Mouse (Mus musculus): ENCODE data around the gene Rmdn2. TPM values are rescaled to one million over a fixed set of nuclear protein-coding genes. Genes with fewer than 3 reads are reported as not detected.

Rmdn2 gene
- polyA plus RNA-seq, 1 experiment = 4.7 TPM

DNA sequence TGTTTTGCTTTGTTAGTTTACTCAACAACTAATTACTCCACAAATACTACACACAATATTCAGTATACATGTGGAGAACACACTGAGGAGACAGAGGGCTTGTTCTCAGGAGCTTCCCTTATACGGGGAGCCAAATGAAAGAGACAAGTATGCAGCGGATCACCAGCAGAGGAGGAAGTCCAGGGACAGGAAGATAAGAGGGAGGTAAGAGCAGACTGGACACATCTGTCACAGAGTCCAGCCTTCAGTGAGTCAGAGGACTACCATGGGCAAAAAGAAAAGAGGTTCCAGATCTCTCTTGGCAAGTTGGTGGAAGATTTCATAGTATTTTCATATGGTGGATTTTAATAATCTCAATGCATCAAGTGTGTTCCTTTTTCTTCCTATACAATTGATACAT is 13.5 kb upstream of the Rmdn2 start:
- no peaks in the 10 kb centered on the region for H3K27me3 ChIP-seq (ENCODE audit: control insufficient read depth, insufficient read depth, insufficient read length)
- no peak for TF ChIP-seq MYOD1 (IDR thresholded peaks at IDR 0.05; ENCODE audit: control insufficient read depth, insufficient read length, low read depth)
- no peak for TF ChIP-seq MAX (IDR thresholded peaks at IDR 0.05)
- no peak for TF ChIP-seq CTCF (IDR thresholded peaks at IDR 0.05; ENCODE audit: control insufficient read depth, insufficient read depth, insufficient read length)
- TF ChIP-seq CEBPB (IDR thresholded peaks at IDR 0.05; ENCODE audit: low read depth) = no peak
- no peak for TF ChIP-seq MYOG (IDR thresholded peaks at IDR 0.05; ENCODE audit: control insufficient read depth, extremely low read depth, insufficient read length)
- TF ChIP-seq FOSL1 (IDR thresholded peaks at IDR 0.05; ENCODE audit: insufficient read depth, low read length, poor library complexity, severe bottlenecking) = no peak
- no peak for TF ChIP-seq USF1 (IDR thresholded peaks at IDR 0.05; ENCODE audit: low read depth)
- H3K79me3 ChIP-seq (ENCODE audit: low read depth) = no peaks in the 10 kb centered on the region
- H3K36me3 ChIP-seq (ENCODE audit: control insufficient read depth, insufficient read depth) = no peaks in the 10 kb centered on the region
- H3ac ChIP-seq (ENCODE audit: control insufficient read depth, insufficient read length, low read depth) = no peak overlapping the region
- no peak overlapping the region for H3K4me3 ChIP-seq (ENCODE audit: insufficient read depth, poor library complexity, severe bottlenecking)
- no peaks in the 10 kb centered on the region for H3K79me2 ChIP-seq (ENCODE audit: control insufficient read depth, insufficient read depth)

- Histone ChIP-seq H3K79me2 (ENCODE audit: control insufficient read depth, insufficient read depth) (no peaks in the 10 kb centered on the region), H3ac (ENCODE audit: control insufficient read depth, insufficient read length, low read depth) (no peak overlapping the region), H3K4me3 (ENCODE audit: insufficient read depth, poor library complexity, severe bottlenecking) (no peak overlapping the region), H3K36me3 (ENCODE audit: control insufficient read depth, insufficient read depth) (no peaks in the 10 kb centered on the region), H3K27me3 (ENCODE audit: control insufficient read depth, insufficient read depth, insufficient read length) (no peaks in the 10 kb centered on the region), H3K79me3 (ENCODE audit: low read depth) (no peaks in the 10 kb centered on the region)
- TF ChIP-seq CEBPB (IDR thresholded peaks at IDR 0.05; ENCODE audit: low read depth) = peak; percentile 70
- no peak for TF ChIP-seq CTCF (IDR thresholded peaks at IDR 0.05; ENCODE audit: control insufficient read depth, insufficient read depth, insufficient read length)
- peak; percentile 68 for TF ChIP-seq FOSL1 (IDR thresholded peaks at IDR 0.05; ENCODE audit: insufficient read depth, low read length, poor library complexity, severe bottlenecking)
- no peak for TF ChIP-seq MAX (IDR thresholded peaks at IDR 0.05)
- TF ChIP-seq USF1 (IDR thresholded peaks at IDR 0.05; ENCODE audit: low read depth) = no peak
- TF ChIP-seq MYOG (IDR thresholded peaks at IDR 0.05; ENCODE audit: control insufficient read depth, extremely low read depth, insufficient read length) = no peak
- TF ChIP-seq MYOD1 (IDR thresholded peaks at IDR 0.05; ENCODE audit: control insufficient read depth, insufficient read length, low read depth) = no peak
These were observed 12.8 kb upstream of the Rmdn2 start for GRCm38 (mm10) chr17:79598596-79599577.

DNA sequence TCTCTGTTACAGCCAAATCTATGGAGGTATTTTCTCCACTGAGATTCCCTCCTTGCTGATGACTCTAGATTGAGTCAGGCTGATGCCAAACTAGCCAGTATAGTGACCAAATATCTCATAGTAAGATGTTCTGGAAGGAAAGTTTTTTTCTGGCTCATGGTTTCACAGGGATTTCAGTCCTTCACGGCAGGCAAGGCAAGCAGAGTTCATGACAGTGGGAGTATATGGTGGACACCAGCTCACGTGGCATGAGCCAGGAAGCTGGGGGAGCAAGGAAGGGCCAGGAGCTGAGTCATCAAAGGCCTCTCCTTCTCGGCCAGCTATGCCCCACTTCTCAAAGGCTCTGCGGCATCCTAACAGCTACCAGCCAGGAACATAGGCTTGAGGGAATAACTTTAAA is 11.6 kb upstream of the Rmdn2 start:
- H3K79me2 ChIP-seq (ENCODE audit: control insufficient read depth, insufficient read depth) = no peaks in the 10 kb centered on the region
- no peaks in the 10 kb centered on the region for H3K27me3 ChIP-seq (ENCODE audit: control insufficient read depth, insufficient read depth, insufficient read length)
- H3K36me3 ChIP-seq (ENCODE audit: control insufficient read depth, insufficient read depth) = no peaks in the 10 kb centered on the region
- TF ChIP-seq FOSL1 (IDR thresholded peaks at IDR 0.05; ENCODE audit: insufficient read depth, low read length, poor library complexity, severe bottlenecking) = no peak
- TF ChIP-seq CTCF (IDR thresholded peaks at IDR 0.05; ENCODE audit: control insufficient read depth, insufficient read depth, insufficient read length) = no peak
- TF ChIP-seq USF1 (IDR thresholded peaks at IDR 0.05; ENCODE audit: low read depth) = peak; percentile 74
- TF ChIP-seq MYOG (IDR thresholded peaks at IDR 0.05; ENCODE audit: control insufficient read depth, extremely low read depth, insufficient read length) = no peak
- TF ChIP-seq MYOD1 (IDR thresholded peaks at IDR 0.05; ENCODE audit: control insufficient read depth, insufficient read length, low read depth) = no peak
- TF ChIP-seq CEBPB (IDR thresholded peaks at IDR 0.05; ENCODE audit: low read depth) = no peak
- peak; percentile 57 for TF ChIP-seq MAX (IDR thresholded peaks at IDR 0.05)
- H3K4me3 ChIP-seq (ENCODE audit: insufficient read depth, poor library complexity, severe bottlenecking) = no peak overlapping the region
- no peaks in the 10 kb centered on the region for H3K79me3 ChIP-seq (ENCODE audit: low read depth)
- no peak overlapping the region for H3ac ChIP-seq (ENCODE audit: control insufficient read depth, insufficient read length, low read depth)

- TF ChIP-seq FOSL1 (IDR thresholded peaks at IDR 0.05; ENCODE audit: insufficient read depth, low read length, poor library complexity, severe bottlenecking) = no peak
- no peak for TF ChIP-seq MAX (IDR thresholded peaks at IDR 0.05)
- no peak for TF ChIP-seq CEBPB (IDR thresholded peaks at IDR 0.05; ENCODE audit: low read depth)
- no peak for TF ChIP-seq CTCF (IDR thresholded peaks at IDR 0.05; ENCODE audit: control insufficient read depth, insufficient read depth, insufficient read length)
- no peak for TF ChIP-seq MYOG (IDR thresholded peaks at IDR 0.05; ENCODE audit: control insufficient read depth, extremely low read depth, insufficient read length)
- no peak for TF ChIP-seq USF1 (IDR thresholded peaks at IDR 0.05; ENCODE audit: low read depth)
- TF ChIP-seq MYOD1 (IDR thresholded peaks at IDR 0.05; ENCODE audit: control insufficient read depth, insufficient read length, low read depth) = no peak
- H3K27me3 ChIP-seq (ENCODE audit: control insufficient read depth, insufficient read depth, insufficient read length) = no peaks in the 10 kb centered on the region
- H3K79me3 ChIP-seq (ENCODE audit: low read depth) = no peaks in the 10 kb centered on the region
These were observed 9.3 kb upstream of the Rmdn2 start for GRCm38 (mm10) chr17:79602381-79602780.

DNA sequence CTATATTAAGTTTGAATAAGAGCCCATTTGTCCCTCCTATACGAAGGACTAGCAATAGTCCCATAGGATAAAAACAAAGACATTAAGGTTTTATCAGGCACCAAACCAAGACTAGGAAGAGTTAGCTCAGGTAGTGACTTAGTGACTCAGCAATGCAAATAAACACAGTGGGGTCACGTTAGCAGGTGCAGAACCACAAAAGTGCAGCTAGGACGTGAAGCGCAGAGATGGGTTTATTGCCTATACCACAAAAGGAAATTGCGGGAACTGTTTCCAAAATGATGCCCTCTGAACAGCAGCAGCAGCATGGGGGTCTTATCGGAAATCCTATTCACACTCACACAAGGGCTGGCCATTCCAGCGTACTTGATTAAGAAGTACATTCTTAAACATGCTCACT is 8.2 kb upstream of the Rmdn2 start:
- no peak overlapping the region for H3K4me3 ChIP-seq (ENCODE audit: insufficient read depth, poor library complexity, severe bottlenecking)
- no peaks in the 10 kb centered on the region for H3K27me3 ChIP-seq (ENCODE audit: control insufficient read depth, insufficient read depth, insufficient read length)
- no peaks in the 10 kb centered on the region for H3K79me3 ChIP-seq (ENCODE audit: low read depth)
- H3ac ChIP-seq (ENCODE audit: control insufficient read depth, insufficient read length, low read depth) = no peak overlapping the region
- no peaks in the 10 kb centered on the region for H3K79me2 ChIP-seq (ENCODE audit: control insufficient read depth, insufficient read depth)
- no peaks in the 10 kb centered on the region for H3K36me3 ChIP-seq (ENCODE audit: control insufficient read depth, insufficient read depth)
- TF ChIP-seq FOSL1 (IDR thresholded peaks at IDR 0.05; ENCODE audit: insufficient read depth, low read length, poor library complexity, severe bottlenecking) (no peak), MAX (IDR thresholded peaks at IDR 0.05) (no peak)

More at GRCm38 (mm10) chr17:79602381-79602780, 9.3 kb upstream of the Rmdn2 start:
- Histone ChIP-seq H3K79me2 (ENCODE audit: control insufficient read depth, insufficient read depth) (no peaks in the 10 kb centered on the region), H3ac (ENCODE audit: control insufficient read depth, insufficient read length, low read depth) (no peak overlapping the region), H3K4me3 (ENCODE audit: insufficient read depth, poor library complexity, severe bottlenecking) (no peak overlapping the region), H3K36me3 (ENCODE audit: control insufficient read depth, insufficient read depth) (no peaks in the 10 kb centered on the region)
